Comparison of ENCODE assay signal across 24 mouse cellular contexts in the genomic region with DNA sequence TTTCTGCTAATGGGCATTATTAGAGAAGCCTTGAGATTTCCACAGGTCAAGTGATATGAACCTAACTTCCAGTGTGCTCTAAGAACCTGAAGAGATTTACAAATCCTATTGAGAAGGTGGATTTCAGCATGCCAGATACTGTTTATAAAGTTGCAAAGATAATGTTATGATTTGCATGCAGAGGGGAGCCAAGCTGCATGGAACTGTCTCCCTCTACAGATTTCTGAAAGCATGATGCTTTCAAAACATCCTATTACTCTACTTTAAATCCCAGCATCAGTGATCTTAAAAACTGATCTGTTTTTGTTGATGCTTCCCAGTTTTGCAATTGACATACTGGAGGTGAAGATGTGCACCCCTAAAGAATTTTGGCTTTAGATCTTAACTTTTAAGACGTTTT.
A peak's percentile ranks its signal among the peaks of the same experiment; 100 is the strongest.
DNase-seq lines count a peak whose midpoint lies in the region; ATAC-seq and TF ChIP-seq lines count a peak whose summit lies in the region.
"Had no signal": no experiment of that assay in that cellular context is flagged by ENCODE, and none has a peak within 500 bp of the region (broad histone marks: within the 10 kb centered on the region; RNA-seq: fewer than 3 reads in every experiment).

No protein-coding gene starts in this region.

- no peaks in the 10 kb centered on the region for H3K27me3 ChIP-seq in hindbrain, postnatal 0 days (ENCODE audit: insufficient read depth, low read length)
- H3K27me3 ChIP-seq in hindbrain, embryonic 11.5 days (ENCODE audit: control insufficient read depth, insufficient read depth, low read length), result no peaks in the 10 kb centered on the region
- H3K27me3 ChIP-seq in CH12.LX (replicated peaks), result no peaks in the 10 kb centered on the region
- H3K27me3 ChIP-seq: embryonic facial prominence, embryonic 15.5 days; hindbrain, embryonic 13.5 days had no signal

- no peak for TF ChIP-seq EP300 in CH12.LX (IDR thresholded peaks at IDR 0.05; ENCODE audit: low read length)

- peak; percentile 34 for TF ChIP-seq CTCF in hindbrain, postnatal 0 days (IDR thresholded peaks at IDR 0.05; ENCODE audit: low read depth)
- peak; percentile 25 for TF ChIP-seq CTCF in left cerebral cortex, adult 2 months (IDR thresholded peaks at IDR 0.05)
- TF ChIP-seq CTCF in CH12.LX (conservative IDR thresholded peaks at IDR 0.05 in 1 of 2, IDR thresholded peaks at IDR 0.05 in 1 of 2; ENCODE audit: low read depth in 2 of 2, low read length in 2 of 2), result peak in 1 of 2 experiments; percentile 23; a peak in 2 of 4 replicates

- peak; percentile 35 for TF ChIP-seq RAD21 in CH12.LX (IDR thresholded peaks at IDR 0.05; ENCODE audit: low read depth, low read length)

- dilution Hi-C loops in CH12.LX (cut with MboI; ENCODE audit: extremely low pct_ligation_motif_present, extremely low pct_unique_long_range_greater_than_20kb, low sequenced_read_pairs), result no loop called here

- in situ Hi-C loops in CH12.LX (cut with MboI; ENCODE audit: low pct_ligation_motif_present, low pct_unique_long_range_greater_than_20kb, low sequenced_read_pairs), result no loop called here

- H3K4me2 ChIP-seq in hindbrain, postnatal 0 days (ENCODE audit: low read depth, low read length), result no peak overlapping the region
- H3K4me2 ChIP-seq in hindbrain, embryonic 11.5 days (replicated peaks; ENCODE audit: low read depth, low read length), result no peak overlapping the region
- no peak overlapping the region for H3K4me2 ChIP-seq in CH12.LX (ENCODE audit: insufficient read depth, low read depth, poor library complexity, severe bottlenecking)
- H3K4me2 ChIP-seq: embryonic facial prominence, embryonic 15.5 days; hindbrain, embryonic 13.5 days had no signal

- no peak for TF ChIP-seq POLR2A in CH12.LX (IDR thresholded peaks at IDR 0.05; ENCODE audit: low read depth, low read length)

- H3K4me1 ChIP-seq in hindbrain, postnatal 0 days (ENCODE audit: insufficient read depth, low read length), result no peaks in the 10 kb centered on the region
- H3K4me1 ChIP-seq in hindbrain, embryonic 11.5 days (replicated peaks; ENCODE audit: control insufficient read depth, insufficient read depth, low read length), result no peaks in the 10 kb centered on the region
- peaks cover 0 to 22% of the 10 kb centered on the region in 2 experiments; a peak in 2 of 4 replicates for H3K4me1 ChIP-seq in CH12.LX (ENCODE audit: control insufficient read depth in 1 of 2, insufficient read depth in 2 of 2)
- H3K4me1 ChIP-seq: embryonic facial prominence, embryonic 15.5 days; forebrain, embryonic 10.5 days; heart, embryonic 10.5 days had no signal

- no peak overlapping the region for H3K9ac ChIP-seq in hindbrain, postnatal 0 days (replicated peaks; ENCODE audit: low read length)
- H3K9ac ChIP-seq in hindbrain, embryonic 11.5 days (ENCODE audit: low read depth, low read length), result no peak overlapping the region
- H3K9ac ChIP-seq in CH12.LX (ENCODE audit: insufficient read depth, low read depth), result no peak overlapping the region
- H3K9ac ChIP-seq: embryonic facial prominence, embryonic 15.5 days; hindbrain, embryonic 13.5 days had no signal

- intact Hi-C loops in left cerebral cortex, adult 2 months (cut with DNase I), result no loop called here

- no peaks in the 10 kb centered on the region for H3K79me2 ChIP-seq in CH12.LX (replicated peaks; ENCODE audit: control insufficient read depth, extremely low read depth, insufficient read depth, poor library complexity, severe bottlenecking)

- H3K4me3 ChIP-seq in hindbrain, postnatal 0 days (ENCODE audit: low read length), result no peak overlapping the region
- H3K4me3 ChIP-seq in hindbrain, embryonic 11.5 days (ENCODE audit: low read depth, low read length), result no peak overlapping the region
- no peak overlapping the region for H3K4me3 ChIP-seq in left cerebral cortex, adult 2 months
- no peak overlapping the region for H3K4me3 ChIP-seq in CH12.LX (replicated peaks in 1 of 3; ENCODE audit: low read depth in 2 of 3, low read length in 2 of 3, poor library complexity in 1 of 3)
- H3K4me3 ChIP-seq: embryonic facial prominence, embryonic 15.5 days; erythroblast, embryonic 14.5 days; forebrain, embryonic 10.5 days; gastrocnemius, adult 2 months; heart, embryonic 10.5 days; hindbrain, embryonic 13.5 days had no signal

- ATAC-seq in hindbrain, postnatal 0 days, result no peak
- ATAC-seq in hindbrain, embryonic 11.5 days (ENCODE audit: low FRiP score), result no peak
- no peak for ATAC-seq in megakaryocyte-erythroid progenitor cell, adult 5-6 weeks (replicated peaks; ENCODE audit: low FRiP score, low TSS enrichment, poor library complexity, severe bottlenecking)
- ATAC-seq: forebrain, embryonic 14.5 days had no signal

- no peak for DNase-seq in hindbrain, postnatal 0 days (ENCODE audit: low spot score)
- DNase-seq in hindbrain, embryonic 11.5 days (ENCODE audit: low spot score), result no peak
- DNase-seq in left cerebral cortex, adult 2 months (ENCODE audit: extremely low spot score in 1 of 2, low spot score in 2 of 2), result no peak
- no peak for DNase-seq in left cerebral cortex, adult 9 months (ENCODE audit: low spot score in 2 of 2)
- DNase-seq in CH12.LX (ENCODE audit: extremely low read depth), result no peak
- peak; percentile 14 for DNase-seq in brain, adult 2 months (ENCODE audit: low read depth, low spot score)
- DNase-seq: adrenal gland, adult 8-10 months; adrenal gland, postnatal 36 days; cerebellum, adult 11 months; cerebellum, adult 8-10 months; cerebellum, postnatal 14 days; embryo, embryonic 11 days; gastrocnemius, adult 2 months; gastrocnemius, postnatal 25 days; heart, postnatal 10 days; heart, postnatal 4 days had no signal

- 42% methylated on average over 1 of the region's 1 CpGs for WGBS in hindbrain, postnatal 0 days
- WGBS in hindbrain, embryonic 11.5 days, result 65% methylated on average over 1 of the region's 1 CpGs

- no peaks in the 10 kb centered on the region for H3K36me3 ChIP-seq in hindbrain, postnatal 0 days (ENCODE audit: insufficient read depth, low read length)
- H3K36me3 ChIP-seq in hindbrain, embryonic 11.5 days (ENCODE audit: control insufficient read depth, insufficient read depth, low read length), result no peaks in the 10 kb centered on the region
- no peaks in the 10 kb centered on the region for H3K36me3 ChIP-seq in CH12.LX (replicated peaks in 1 of 2; ENCODE audit: control insufficient read depth in 1 of 2, insufficient read depth in 1 of 2, low read length in 1 of 2)
- H3K36me3 ChIP-seq: forebrain, embryonic 10.5 days; G1E had no signal

- no peaks in the 10 kb centered on the region for H3K9me3 ChIP-seq in hindbrain, postnatal 0 days (ENCODE audit: low read length)
- no peaks in the 10 kb centered on the region for H3K9me3 ChIP-seq in hindbrain, embryonic 11.5 days (ENCODE audit: control insufficient read depth, low read length)
- no peaks in the 10 kb centered on the region for H3K9me3 ChIP-seq in CH12.LX (replicated peaks; ENCODE audit: low read length)
- H3K9me3 ChIP-seq: embryonic facial prominence, embryonic 15.5 days; forebrain, embryonic 10.5 days; G1E; heart, embryonic 10.5 days; hindbrain, embryonic 13.5 days had no signal

- H3K27ac ChIP-seq in hindbrain, postnatal 0 days, result no peak overlapping the region
- no peak overlapping the region for H3K27ac ChIP-seq in hindbrain, embryonic 11.5 days (ENCODE audit: low read depth, low read length)
- H3K27ac ChIP-seq in left cerebral cortex, adult 2 months, result no peak overlapping the region
- no peak overlapping the region for H3K27ac ChIP-seq in CH12.LX (ENCODE audit: insufficient read depth, low read depth)
- H3K27ac ChIP-seq: embryonic facial prominence, embryonic 15.5 days; forebrain, embryonic 10.5 days; gastrocnemius, adult 2 months; heart, embryonic 10.5 days; hindbrain, embryonic 13.5 days had no signal

TF ChIP-seq in CH12.LX, 34 proteins besides CTCF, POLR2A, EP300 and RAD21:
- no peak for TF ChIP-seq KAT2A (IDR thresholded peaks at IDR 0.05; ENCODE audit: insufficient replicate concordance, low read length)
- TF ChIP-seq ZNF384 (IDR thresholded peaks at IDR 0.05; ENCODE audit: low read depth, low read length), result no peak
- no peak for TF ChIP-seq JUN (IDR thresholded peaks at IDR 0.05; ENCODE audit: insufficient read depth, low read depth, low read length)
- no peak for TF ChIP-seq TBP (conservative IDR thresholded peaks at IDR 0.05; ENCODE audit: low read depth, low read length)
- TF ChIP-seq JUND (conservative IDR thresholded peaks at IDR 0.05; ENCODE audit: low read depth, low read length), result no peak
- TF ChIP-seq RCOR1 (conservative IDR thresholded peaks at IDR 0.05; ENCODE audit: low read depth, low read length), result no peak
- no peak for TF ChIP-seq MAX (IDR thresholded peaks at IDR 0.05; ENCODE audit: low read length)
- no peak for TF ChIP-seq CHD2 (IDR thresholded peaks at IDR 0.05; ENCODE audit: low read length)
- TF ChIP-seq ZKSCAN1 (IDR thresholded peaks at IDR 0.05; ENCODE audit: borderline replicate concordance, low read depth, low read length), result no peak
- TF ChIP-seq TCF12 (IDR thresholded peaks at IDR 0.05; ENCODE audit: low read depth, low read length), result no peak
- no peak for TF ChIP-seq BHLHE40 (IDR thresholded peaks at IDR 0.05; ENCODE audit: low read depth, low read length)
- TF ChIP-seq CHD1 (IDR thresholded peaks at IDR 0.05; ENCODE audit: low read depth, low read length), result no peak
- no peak for TF ChIP-seq ZC3H11A (IDR thresholded peaks at IDR 0.05; ENCODE audit: low read depth, low read length)
- TF ChIP-seq ELF1 (IDR thresholded peaks at IDR 0.05; ENCODE audit: low read depth, low read length), result no peak
